Mouse (Mus musculus) forelimb bud, embryonic 11.5 days (tissue): Measurements from ENCODE around the gene Timm17a.

Experiments used
- DNase-seq: peaks from one replicate; pipeline ENCODE4 v3.0.0-alpha.2; 2012; ENCODE audit warnings: low read depth, low spot score

The Timm17a gene

DNA sequence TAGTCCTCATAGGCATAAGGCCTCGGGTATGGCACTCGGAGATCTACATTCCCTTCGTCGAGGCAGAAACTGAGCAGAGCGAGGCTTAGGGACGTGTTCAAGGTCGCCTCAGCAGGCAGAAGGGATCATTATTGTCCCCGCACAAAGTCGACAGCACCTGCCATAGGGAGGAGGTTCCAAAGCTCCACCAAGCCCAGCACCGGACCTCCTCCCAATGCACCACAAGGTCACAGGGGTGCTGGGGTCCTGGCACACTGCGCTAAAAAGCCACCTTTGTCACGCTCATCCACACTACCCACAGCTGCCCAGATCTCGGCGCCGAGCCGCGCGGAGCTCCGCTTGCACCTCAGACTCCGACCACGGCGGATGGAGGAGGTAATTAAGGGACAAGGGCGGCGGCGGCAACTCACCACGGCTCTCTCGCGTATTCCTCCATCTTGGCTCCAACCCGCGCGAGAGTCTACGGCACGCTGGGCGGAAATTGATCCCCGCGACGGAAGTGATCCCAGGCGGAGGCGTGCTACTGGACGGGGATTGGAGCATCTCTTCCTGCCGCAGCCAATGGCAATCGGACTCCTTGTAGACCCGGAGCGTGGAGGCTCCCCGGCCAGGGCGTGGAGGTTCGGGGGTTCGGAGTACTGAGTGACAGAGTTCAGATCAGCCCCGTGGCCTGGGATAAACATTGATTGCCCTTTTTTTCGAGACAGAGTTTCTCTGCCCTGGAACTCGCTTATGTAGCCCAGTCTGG, at the start of gene Timm17a:
Gene Timm17a, minus strand, starts transcription at position 495 of the 748 bp plus-strand sequence.
- peak; percentile 94 for DNase-seq

DNA sequence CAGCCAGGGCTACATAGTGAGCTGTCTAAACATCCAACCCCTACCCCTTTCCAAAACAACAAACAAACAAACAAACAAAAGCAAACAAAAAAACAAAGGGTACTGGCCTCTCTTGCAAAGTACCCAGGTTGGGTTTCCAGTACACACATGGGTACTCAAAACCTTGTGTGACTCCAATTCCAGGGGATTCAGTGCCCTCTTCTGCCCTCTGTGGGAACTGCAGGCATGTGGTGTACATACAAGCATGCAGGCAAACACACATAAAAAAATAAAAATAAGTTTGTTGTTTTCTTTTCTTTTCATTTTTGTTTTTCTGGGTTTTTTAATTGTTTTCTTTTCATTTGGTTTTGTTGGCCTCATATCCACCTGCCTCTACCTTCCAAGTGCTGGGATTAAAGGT, 48.5 kb upstream of the Timm17a start:
- DNase-seq = no peak

DNA sequence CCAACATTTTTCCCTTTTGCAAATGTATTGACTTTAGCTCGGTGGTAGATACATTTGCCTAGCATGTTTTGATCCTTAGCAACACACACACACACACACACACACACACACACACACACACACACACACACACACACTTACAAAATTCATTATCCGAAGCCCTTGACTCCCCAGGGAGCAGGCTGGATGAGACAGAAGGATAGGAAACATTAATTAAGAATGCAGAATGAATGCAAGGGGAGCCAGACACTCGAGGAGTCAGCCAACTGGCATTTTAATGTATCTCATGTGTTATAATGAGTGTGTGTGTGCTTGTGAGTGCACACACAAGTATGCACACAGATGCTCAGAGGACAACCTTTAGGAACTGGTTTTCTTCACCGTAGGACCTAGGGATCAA, 47.9 kb upstream of the Timm17a start:
- no peak for DNase-seq

DNA sequence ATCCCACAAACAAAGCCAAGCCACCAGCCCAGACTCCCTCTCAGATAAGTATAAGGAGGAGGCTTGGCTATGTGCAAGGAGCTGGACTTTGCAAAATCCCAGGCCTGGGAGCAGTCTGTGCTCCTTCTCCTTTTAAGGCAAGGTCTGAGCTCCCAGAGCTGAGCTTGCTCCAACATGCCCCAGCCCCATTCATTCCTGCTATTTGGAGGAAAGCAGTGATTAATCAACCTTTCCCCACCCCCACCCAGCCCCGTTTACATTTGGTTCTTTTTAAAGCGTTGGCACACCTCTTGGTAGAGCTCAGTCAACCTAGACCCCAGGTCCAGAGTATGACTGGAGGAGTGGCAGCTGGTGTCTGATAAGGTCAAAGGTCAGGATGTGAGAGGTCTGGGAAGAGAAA, 45.5 kb upstream of the Timm17a start:
- DNase-seq = no peak

DNA sequence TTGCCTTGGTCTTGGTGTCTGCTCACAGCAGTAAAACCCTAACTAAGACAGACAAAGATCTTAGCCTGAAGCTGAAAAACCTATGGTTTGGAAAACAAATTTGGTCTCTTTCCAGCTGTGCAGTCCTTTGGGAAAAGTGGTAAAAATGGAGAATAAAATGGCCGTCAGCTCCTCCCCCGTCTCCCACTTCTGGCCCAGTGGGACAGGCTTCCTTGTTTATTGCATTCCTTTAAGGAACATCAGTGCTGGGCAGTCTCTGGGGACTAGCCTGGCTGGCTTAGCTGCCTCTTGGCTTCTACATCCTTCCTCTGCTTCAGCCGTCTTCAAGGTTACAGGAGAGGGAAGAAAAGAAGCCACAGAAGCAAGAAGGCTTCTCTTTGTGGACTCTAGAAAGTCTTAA, 38.4 kb upstream of the Timm17a start:
- DNase-seq = no peak

DNA sequence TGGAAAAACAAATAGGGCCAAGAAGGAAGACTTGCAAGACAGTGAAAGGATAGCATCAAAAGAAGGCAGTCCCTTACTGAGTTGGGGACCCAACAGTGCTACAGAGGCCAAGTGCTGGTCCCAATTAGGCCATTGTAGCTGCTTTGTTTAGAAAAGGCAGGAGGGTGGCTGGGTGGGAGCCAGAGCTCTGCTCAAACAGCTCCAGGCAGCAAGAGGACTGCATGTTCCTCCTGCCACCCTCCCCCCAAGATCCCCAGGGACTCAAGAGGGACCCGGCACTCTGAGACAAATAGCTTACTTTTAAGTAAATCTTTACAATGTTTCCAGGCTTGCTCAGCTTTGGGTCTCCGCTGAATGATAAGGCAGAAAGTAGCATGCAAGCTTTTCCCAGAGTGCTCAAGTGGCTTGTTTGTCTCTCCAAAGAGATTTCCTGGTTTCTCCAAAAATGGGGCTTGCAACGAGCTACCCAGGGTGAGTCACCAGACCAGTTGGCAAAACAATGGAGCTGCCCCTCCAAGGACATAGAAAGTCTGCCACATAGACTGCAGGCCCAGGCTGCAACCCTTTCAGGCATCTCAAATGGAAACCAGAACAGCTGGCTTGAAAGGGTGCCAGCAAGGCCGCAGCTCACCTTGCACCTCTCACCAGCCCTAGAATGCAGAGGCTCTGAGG, 34.1 kb upstream of the Timm17a start:
- no peak for DNase-seq

DNA sequence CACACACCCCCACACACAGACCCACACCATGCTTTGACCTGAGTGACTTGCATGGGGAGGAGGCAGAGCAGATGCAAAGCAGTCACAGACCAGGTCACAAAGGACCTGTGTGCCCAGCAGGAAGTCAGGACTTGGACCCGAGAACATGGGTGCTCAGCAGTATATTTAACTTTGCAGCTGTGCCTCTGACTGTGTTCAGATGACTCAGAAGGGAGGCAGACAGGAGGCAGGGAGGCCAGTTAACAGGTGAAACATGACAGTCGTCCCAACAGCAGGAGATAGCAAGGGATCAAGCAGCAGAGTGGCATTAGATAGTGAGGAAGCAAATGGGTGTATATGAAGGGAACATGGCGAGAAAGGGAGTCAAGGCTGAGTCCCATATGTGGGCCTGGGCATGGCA, 33.3 kb upstream of the Timm17a start:
- DNase-seq = no peak

DNA sequence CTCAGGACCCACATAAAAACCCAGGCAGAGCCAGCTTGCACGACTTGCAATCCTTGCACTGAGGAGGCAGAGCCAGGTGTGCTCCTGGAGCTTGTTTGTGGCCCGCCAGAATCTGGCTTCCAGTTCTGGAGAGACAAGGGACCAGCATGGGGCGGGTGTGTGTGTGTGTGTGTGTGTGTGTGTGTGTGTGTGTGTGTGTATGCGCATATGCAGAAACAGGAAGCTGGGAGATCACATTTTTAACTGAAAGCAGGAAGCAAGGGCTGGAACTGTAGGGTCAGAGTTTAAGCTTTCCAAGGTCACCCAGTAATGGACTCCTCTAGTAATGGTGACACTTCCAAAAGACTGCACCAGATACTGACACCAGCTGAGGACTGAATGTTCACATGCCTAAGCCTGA, 30.4 kb upstream of the Timm17a start:
- no peak for DNase-seq

DNA sequence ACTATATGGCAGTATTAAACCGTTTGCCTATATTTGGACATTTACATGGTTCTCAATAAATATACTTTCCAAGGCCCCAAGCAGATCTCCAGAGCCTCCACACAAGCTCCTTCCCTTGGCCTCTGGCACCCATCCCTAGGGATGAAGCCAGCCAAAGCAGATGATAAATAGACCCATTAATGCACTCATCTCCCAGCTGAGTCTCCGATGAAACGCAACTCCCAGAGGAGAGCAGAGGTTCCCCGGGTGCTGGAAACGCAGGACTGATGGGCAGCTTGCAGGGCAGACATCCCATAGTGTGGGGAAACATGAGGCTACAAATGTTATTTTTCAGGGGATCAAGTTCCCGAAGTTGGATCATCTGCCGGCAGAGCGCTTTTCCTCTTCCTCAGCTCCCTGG, 28.4 kb upstream of the Timm17a start:
- no peak for DNase-seq

DNA sequence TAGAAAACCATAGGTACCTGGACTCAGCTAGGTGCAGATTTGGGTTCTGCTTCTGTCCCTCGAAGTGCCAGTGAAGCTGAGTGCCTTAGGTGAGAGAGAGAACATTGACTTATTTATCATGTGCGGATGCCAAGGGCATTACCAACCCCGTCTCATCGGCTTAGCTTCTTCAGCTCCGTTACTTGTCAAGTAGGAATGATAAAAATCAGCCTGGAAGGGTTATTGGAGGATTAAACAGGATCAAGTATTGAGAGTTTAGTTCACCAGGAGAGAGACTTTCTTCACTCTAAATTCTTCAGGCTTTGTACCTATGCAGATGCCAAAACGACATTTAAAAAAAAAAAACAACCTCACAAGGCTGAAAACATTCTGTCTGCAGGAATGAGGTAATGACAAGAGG, 17.0 kb upstream of the Timm17a start:
- DNase-seq = no peak

DNA sequence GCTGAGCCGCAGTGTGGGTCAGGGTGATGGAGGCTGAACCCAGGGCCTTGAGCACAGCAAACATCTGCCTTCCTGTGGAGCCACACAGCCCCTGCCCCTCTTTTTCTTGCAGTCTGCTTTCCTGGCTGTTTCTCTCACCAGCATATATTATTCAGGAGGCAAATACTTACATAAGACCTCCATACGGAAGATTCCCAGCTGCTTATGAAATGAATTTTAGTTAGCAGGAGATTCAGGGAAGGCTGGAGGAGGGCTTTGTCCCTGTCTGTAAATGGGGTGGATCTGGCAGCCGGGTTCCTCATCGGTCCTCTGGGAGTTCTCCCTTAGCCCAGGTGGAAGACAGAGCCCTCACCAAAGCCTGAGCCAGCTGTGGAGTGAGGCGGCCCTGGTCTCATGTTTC, 14.8 kb upstream of the Timm17a start:
- no peak for DNase-seq

DNA sequence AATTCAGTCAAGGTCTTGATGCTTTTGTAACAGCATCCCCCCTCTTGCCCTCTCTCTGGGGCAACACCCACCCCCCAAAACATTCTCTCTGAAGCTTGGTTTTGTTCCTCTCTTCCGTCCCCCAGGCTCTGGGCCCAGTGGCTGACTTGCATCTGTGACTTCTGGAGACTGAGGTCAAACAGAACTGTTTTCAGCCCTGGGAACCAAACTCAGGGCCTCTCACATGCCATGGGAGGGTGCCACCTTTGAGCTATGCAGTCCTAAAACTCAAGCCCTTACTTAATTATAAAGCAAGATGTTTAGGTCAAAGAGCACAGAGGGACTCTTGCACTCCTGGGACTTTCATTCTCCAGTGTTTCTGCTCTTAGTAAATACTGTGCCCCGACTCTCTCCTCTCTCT, 12.4 kb upstream of the Timm17a start:
- no peak for DNase-seq

DNA sequence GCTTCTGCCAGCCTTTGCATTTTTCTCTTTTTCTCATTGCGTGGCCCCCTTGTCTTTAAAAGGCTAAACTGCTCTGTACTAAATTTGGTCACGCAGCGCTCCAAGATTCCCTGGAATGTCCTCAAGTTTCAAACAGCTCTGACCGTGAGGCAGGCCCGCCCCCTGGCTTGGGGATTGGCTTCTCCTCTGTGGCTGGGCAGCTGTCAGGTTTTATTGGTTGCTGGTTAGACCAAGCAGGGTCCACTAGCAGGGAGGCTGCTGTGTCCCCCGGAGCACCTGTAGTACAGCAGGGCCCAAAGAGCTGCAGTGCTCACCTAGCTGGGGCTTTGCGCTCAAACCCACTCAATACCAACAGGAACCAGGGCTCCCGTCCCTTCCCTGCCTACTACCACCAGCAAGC, 11.0 kb upstream of the Timm17a start, which contains the start of gene Lmod1:
Gene Lmod1, plus strand, starts transcription at position 237 of the 400 bp plus-strand sequence.
- peak; percentile 79 for DNase-seq

DNA sequence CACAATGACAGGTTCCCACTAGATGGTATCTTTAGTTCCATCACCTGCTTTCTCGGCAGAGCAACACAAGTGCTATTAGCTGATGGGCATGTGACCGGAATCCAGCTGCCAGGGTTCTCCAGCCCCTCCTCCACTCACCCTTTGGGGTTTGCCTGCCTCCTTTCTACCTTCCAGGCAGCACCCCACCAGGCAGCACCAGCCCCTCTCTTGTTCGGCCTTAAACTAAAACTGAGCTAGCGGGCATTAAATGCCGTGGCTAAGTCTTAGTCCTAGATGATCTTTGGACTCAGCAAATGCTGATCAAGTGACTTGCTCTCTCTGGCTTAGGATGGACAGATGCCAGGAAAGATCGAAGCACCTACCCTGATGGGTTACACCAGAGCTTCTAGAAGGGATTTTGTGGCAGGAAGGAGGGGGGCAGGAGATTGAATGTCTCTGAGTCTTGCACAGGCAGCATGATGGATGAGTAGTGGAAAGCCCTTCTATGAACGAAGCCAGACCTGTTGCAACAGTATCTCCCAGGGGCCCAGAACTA, 9.9 kb upstream of the Timm17a start:
- DNase-seq = no peak

DNA sequence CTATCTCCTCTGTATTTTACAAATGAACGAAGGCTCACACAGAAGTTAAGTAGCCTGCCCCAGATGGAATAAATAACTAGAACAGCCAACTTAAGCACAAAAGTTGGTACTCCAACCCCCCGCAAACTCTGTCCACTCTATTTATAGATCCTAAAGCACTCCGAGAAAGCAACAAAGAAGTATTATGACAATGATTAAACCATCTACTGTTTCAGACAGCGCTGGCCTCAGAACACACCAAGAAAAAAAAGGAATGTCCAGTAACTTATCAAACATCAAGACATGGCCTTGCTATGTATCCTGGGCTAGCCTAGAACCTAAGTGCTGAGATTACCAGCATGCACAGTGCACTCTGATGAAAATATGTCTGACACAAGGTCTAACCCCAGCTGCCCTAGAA, 1.4 kb downstream of the Timm17a start:
- no peak for DNase-seq

DNA sequence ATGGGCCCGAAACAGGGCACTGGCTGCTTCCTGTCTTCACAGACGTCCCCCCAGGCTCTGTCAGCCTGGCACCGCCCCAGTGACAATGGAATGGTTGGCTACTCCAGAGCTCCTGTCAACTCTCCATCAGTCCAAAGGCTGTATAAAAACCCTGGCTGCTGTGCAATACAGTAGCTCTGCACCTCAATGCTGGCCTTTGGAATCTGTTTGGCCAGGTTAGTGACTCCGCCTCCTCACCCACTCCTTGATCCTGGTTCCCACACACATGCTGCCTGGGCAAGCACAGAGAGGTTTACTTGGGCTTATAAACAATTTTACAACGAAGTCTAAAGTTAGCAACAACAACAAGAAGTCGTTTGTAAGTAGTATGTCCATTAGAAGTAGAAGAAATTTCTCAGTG, 2.2 kb downstream of the Timm17a start:
- DNase-seq = no peak

DNA sequence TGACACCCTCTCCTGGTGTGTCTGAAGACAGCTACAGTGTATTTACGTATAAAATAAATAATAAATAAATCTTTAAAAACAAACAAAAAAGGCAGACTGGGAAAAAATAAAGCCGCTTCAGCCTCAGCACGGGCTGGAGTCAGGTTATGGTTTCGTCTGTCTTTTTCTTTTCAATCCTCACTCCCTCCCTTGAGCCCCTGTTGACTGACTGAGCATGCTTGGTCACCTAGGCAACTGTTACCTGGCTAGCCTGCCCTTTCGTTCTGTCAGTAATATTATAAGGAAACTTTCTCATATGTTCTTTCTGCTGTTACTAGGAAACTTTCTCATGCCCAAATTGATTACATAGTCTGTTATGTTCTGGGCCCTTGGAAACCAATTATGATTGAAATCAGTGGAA, 22.7 kb downstream of the Timm17a start:
- no peak for DNase-seq

DNA sequence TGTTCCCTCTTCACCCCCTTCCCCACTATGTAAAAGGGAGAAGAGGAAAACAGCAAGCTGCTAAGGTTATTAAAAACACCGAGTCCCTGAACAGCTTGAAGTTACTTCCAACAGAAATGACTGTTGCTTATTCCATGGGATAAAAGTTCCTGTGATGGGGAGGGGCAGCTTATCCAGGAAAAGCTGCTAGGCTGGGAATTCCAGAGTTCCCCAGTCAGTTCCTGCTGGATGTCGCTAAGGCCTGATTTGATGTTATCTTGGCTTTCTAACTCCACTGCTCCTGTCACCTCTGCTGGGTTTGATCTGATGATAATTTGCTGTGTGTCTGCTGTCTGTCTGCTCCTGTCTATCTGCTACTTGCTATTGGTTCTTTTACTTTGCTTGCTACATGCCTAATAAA, 27.3 kb downstream of the Timm17a start:
- no peak for DNase-seq

DNA sequence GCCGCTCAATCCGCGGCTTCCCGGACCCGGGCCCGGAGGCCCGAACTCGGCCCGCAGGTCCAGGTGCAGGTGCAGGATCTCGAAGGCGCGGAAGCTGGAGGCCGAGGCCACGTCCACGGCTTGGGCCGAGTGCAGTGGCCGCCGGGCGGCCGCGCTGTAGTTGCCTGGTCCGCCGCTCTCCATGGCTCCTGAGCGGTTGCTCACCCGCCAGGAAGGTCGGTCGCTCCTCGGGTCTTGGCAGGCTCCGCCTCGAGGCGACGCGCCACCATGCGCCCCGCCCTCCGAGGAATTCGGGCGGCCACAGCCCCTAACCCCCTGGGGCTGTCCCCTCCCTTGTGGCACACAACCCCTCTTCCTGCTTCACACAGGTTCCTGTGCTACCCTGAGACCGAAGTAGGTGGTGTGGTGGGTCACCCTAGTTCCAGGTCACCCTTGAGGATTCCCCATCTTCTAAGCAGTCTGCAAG, 29.7 kb downstream of the Timm17a start, which contains the start of gene Rnpep:
Gene Rnpep, minus strand, starts transcription at position 259 of the 466 bp plus-strand sequence.
- peak; percentile 68 for DNase-seq

DNA sequence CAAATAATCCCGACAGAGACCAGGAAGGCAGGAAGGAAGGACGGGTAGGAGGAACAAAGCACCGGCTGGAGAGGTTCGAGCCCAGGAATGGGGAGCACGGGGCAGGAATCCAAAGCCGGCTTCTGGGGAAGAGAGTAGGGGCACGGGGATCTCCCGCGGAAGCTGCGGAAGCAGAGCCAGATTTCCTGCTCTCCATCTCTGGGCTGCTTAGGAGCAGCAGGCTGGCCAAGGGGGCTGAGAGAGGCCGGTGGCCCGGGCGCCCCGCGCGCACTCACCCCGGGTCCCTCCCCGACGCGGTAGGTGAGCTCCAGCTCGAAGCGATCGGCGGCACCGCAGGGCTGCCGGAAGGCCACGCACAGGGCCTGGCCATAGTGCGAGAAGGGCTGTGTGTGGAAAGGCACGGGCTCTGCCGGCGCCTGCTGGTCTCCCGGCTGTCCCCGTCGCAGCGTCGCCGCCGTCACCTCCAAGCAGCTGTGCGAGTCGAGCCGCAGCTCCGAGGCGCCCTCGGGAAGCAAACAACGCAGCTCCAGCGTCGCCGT, 30.2 kb downstream of the Timm17a start:
- peak; percentile 8 for DNase-seq

DNA sequence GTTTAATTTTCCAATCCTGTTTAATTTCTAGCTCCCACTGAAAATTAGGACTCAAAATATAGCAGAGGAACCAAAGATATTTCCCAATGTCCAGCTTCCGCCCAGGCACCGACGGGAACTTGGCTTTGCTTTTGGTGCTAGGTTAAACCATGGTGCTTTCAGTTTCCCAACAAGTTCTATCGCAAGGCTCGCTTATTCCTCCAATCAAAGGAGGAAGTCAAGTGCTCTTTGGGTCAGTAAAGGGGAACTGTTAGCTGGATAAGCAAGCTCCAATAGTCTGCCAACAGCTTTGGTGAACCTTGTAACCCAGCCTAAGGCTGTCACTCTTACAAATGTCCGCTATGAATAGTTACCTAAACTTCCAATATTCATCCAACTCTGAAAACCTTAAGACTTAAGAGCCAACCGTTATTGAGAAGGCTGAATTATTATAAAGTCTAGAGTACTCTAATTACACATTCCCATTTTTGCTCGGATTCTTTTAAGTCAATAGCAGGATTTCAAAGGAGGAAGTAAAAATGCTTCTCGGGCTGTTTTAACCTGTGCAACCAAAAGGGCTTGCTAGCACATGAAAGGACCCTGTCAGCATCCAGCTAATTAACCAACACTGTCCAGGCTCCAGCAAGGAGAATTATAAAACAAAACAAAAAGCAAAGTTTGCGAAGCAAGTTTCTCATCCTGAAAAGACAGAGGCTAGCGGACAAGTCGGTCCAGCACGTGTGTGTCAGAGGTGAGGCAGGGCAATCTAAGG, 30.9 kb downstream of the Timm17a start:
- DNase-seq = peak; percentile 10

DNA sequence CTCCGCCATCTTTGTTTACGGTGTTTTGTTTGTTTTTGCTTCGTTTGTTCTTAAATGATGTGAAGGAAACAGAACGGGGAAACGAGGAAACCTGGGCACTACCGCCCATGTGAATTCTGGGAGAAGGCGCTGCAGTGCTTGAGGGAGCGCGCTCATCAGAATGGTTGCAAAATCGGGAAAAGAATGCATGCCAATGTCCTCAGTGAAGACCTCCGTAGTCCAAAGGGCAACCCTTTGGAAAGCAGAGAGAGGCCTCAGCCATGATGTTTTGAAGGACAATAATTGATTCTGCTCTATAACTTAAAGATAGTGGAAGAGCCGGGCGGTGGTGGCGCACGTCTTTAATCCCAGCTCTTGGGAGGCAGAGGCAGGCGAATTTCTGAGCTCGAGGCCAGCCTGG, 31.7 kb downstream of the Timm17a start:
- no peak for DNase-seq
